Mouse (Mus musculus): ENCODE data around the gene Tmem206.

Tmem206 gene

GRCm38 (mm10) chr1:191325726-191326232, at the start of gene Tmem206:
Gene Tmem206, plus strand, starts transcription at chr1:191325912.
- DNase-seq (ENCODE audit: low read depth, low spot score), result peak; percentile 83

GRCm38 (mm10) chr1:191276181-191276580, 49.5 kb upstream of the Tmem206 start:
- no peak for DNase-seq (ENCODE audit: low read depth, low spot score)

GRCm38 (mm10) chr1:191277549-191278059, 48.1 kb upstream of the Tmem206 start:
- DNase-seq (ENCODE audit: low read depth, low spot score), result no peak

DNA sequence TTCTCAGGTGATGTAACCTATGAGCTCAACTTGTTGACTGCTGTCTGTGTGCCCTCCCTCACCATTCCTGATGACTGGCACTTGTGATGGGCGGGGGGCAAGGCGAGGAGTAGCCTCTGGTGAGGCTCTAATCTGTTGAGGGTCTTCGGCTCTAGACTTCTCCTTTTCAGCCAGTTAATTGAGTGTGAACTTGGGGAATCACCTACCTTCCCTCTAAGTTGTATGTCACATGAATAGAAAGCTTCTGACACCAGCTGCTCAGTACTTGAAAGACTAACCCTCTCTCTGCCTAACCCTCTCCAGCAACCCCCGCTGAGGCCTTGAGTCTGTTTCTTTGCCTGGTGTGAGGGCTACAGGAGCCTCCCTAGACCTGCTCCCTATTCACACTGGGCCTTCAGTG, 47.4 kb upstream of the Tmem206 start:
- no peak for DNase-seq (ENCODE audit: low read depth, low spot score)

GRCm38 (mm10) chr1:191281171-191281570, 44.5 kb upstream of the Tmem206 start:
- no peak for DNase-seq (ENCODE audit: low read depth, low spot score)

- no peak for DNase-seq (ENCODE audit: low read depth, low spot score)
These were observed 43.4 kb upstream of the Tmem206 start for GRCm38 (mm10) chr1:191282319-191282718.

- DNase-seq (ENCODE audit: low read depth, low spot score), result no peak
These were observed 42.3 kb upstream of the Tmem206 start for GRCm38 (mm10) chr1:191283110-191284040.

- DNase-seq (ENCODE audit: low read depth, low spot score), result no peak
These were observed 41.2 kb upstream of the Tmem206 start for GRCm38 (mm10) chr1:191284502-191284901.

DNA sequence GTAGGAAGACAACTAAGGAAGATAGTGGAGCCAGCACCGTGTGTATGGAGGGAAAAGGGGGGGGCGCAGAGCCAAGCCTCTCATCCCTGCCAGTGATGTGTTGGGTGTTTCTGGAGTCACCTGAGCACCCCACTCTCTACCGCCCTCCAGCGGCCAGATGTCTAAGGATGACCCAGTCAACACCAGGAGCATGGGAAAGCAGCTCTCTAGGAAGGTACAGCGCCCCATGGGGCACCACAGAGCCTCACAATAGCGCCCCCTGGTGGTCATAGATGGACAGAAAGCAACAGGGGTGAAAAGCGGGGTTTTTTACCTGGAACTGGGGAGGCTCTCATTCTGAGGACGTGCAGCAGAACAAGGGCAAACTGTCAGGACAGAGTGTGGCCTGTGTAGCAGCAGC, 37.0 kb upstream of the Tmem206 start:
- DNase-seq (ENCODE audit: low read depth, low spot score), result no peak

DNA sequence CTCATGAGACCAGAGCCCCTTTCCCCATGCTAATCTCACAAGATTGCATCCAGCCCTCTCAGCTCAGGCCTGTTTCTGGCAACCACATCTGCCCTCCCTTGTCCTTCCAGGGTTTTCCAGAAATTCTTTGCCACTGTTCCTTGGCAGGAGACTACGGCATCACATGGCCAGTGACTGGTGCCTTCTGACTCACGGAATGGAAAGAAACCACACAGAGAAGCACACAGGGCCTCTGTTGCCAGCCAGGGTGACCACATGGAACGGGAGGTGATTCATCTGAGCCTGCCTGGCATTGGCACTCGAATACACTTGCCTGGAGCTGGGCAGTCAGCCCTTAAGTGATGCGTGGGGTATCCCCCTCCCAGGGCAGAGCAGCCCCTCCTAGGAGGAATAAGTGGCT, 33.4 kb upstream of the Tmem206 start:
- DNase-seq (ENCODE audit: low read depth, low spot score), result no peak

GRCm38 (mm10) chr1:191293051-191293450, 32.7 kb upstream of the Tmem206 start:
- no peak for DNase-seq (ENCODE audit: low read depth, low spot score)

- DNase-seq (ENCODE audit: low read depth, low spot score), result no peak
These were observed 31.5 kb upstream of the Tmem206 start for GRCm38 (mm10) chr1:191293996-191294795.

DNA sequence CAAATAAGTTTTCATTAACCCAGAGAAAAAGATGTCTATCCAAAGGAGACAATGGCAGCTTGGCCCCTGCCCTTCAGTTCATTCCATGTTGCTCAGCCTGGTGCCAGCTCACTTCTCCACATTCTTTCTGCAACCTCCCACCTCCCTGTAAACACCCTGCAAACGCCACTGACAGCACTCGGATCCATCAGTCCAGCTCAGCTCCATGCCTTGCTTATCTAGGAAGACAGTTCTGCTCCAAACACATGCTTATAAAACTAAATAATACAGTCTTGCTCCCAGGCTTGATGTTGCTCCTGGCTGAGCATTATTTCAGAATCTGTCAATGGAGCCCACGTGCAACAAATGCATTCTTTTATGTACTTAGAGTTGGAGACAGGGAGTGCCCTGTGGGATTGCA, 29.9 kb upstream of the Tmem206 start:
- DNase-seq (ENCODE audit: low read depth, low spot score), result no peak

GRCm38 (mm10) chr1:191296445-191296844, 29.3 kb upstream of the Tmem206 start:
- DNase-seq (ENCODE audit: low read depth, low spot score), result no peak

GRCm38 (mm10) chr1:191298304-191298703, 27.4 kb upstream of the Tmem206 start:
- DNase-seq (ENCODE audit: low read depth, low spot score), result no peak

DNA sequence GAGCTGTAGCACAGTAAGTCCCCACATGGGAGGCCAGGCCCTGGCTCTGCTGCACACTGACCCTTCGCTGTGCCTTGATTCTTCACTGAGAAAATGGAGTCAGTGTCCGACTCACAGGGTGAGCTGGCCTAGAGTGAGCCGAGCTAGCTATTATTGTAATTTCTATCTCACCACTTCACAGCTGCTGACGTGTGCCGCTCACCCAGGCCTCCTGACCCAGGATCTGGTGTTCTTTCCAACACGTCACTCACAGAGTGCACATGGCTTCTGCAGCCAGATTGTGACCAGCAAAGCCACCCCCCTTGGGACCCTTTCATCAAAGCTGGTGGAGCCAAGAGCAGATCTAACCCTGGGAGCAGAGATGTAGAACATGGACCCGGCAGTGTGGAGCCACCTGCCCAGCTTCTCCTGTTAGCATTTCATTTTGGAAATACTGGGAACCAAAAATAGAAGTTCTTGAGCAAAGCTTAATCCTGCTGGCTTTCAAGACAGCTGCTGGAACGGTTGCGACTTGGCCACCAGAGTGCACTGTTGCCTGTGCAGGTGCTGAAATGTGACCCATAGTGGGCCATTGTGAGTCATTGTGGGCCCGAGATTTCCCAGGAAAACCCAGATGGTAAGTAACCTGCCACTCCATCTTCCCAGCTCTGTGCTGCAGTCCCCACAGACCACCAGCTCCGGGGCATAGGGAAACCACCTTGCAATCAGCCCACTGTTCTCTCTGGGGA, 26.3 kb upstream of the Tmem206 start:
- DNase-seq (ENCODE audit: low read depth, low spot score), result no peak

- DNase-seq (ENCODE audit: low read depth, low spot score), result no peak
These were observed 23.8 kb upstream of the Tmem206 start for GRCm38 (mm10) chr1:191301903-191302302.

GRCm38 (mm10) chr1:191303736-191304135, 22.0 kb upstream of the Tmem206 start:
- no peak for DNase-seq (ENCODE audit: low read depth, low spot score)

GRCm38 (mm10) chr1:191304216-191304615, 21.5 kb upstream of the Tmem206 start:
- DNase-seq (ENCODE audit: low read depth, low spot score), result no peak

- no peak for DNase-seq (ENCODE audit: low read depth, low spot score)
These were observed 20.1 kb upstream of the Tmem206 start for GRCm38 (mm10) chr1:191305610-191306009.

GRCm38 (mm10) chr1:191306316-191306715, 19.4 kb upstream of the Tmem206 start:
- DNase-seq (ENCODE audit: low read depth, low spot score), result no peak
